ENCODE assay signal across 27 mouse cellular contexts in genomic region chr7:45231192-45231591, GRCm38 (mm10). TPM values are rescaled to one million over a fixed set of nuclear protein-coding genes. Genes with fewer than 3 reads are reported as not detected.
A peak's percentile ranks its signal among the peaks of the same experiment; 100 is the strongest.
DNase-seq lines count a peak whose midpoint lies in the region; ATAC-seq and TF ChIP-seq lines count a peak whose summit lies in the region.
"Had no signal": no experiment of that assay in that cellular context is flagged by ENCODE, and none has a peak within 500 bp of the region (broad histone marks: within the 10 kb centered on the region; RNA-seq: fewer than 3 reads in every experiment).

No protein-coding gene starts in this region.

- TF ChIP-seq CTCF in liver, postnatal 0 days (IDR thresholded peaks at IDR 0.05; ENCODE audit: low read depth), result no peak
- TF ChIP-seq CTCF in CH12.LX (conservative IDR thresholded peaks at IDR 0.05 in 1 of 2, IDR thresholded peaks at IDR 0.05 in 1 of 2; ENCODE audit: low read depth in 2 of 2, low read length in 2 of 2), result no peak

- H3K79me2 ChIP-seq in CH12.LX (replicated peaks; ENCODE audit: control insufficient read depth, extremely low read depth, insufficient read depth, poor library complexity, severe bottlenecking), result no peaks in the 10 kb centered on the region

- DNase-seq in heart, adult 11 months, result peak; percentile 84
- peak; percentile 11 for DNase-seq in liver, postnatal 0 days
- DNase-seq in CH12.LX (ENCODE audit: extremely low read depth), result no peak
- no peak for DNase-seq in urinary bladder, postnatal 10 days (ENCODE audit: low spot score)
- no peak for DNase-seq in left cerebral cortex, postnatal 25 days (ENCODE audit: low spot score in 2 of 2)
- DNase-seq: adrenal gland, postnatal 10 days; adrenal gland, postnatal 36 days; cerebellum, adult 18-20 months; cerebellum, adult 9-10 months; gastrocnemius, adult 2 months; gastrocnemius, postnatal 14 days; heart, adult 18-20 months; heart, postnatal 36 days had no signal

- TF ChIP-seq POLR2A in CH12.LX (IDR thresholded peaks at IDR 0.05; ENCODE audit: low read depth, low read length), result no peak

- H3K27me3 ChIP-seq in heart, embryonic 11.5 days (ENCODE audit: control insufficient read depth, insufficient read depth, low read length), result no peaks in the 10 kb centered on the region
- H3K27me3 ChIP-seq in liver, postnatal 0 days (ENCODE audit: insufficient read depth, low read length), result no peaks in the 10 kb centered on the region
- H3K27me3 ChIP-seq in liver, embryonic 12.5 days (replicated peaks), result peaks cover 7% of the 10 kb centered on the region; the same call in 1 of the 2 replicates
- H3K27me3 ChIP-seq in CH12.LX (replicated peaks), result no peaks in the 10 kb centered on the region
- H3K27me3 ChIP-seq: embryonic facial prominence, embryonic 15.5 days had no signal

- dilution Hi-C loops in CH12.LX (cut with MboI; ENCODE audit: extremely low pct_ligation_motif_present, extremely low pct_unique_long_range_greater_than_20kb, low sequenced_read_pairs), result no loop called here

- in situ Hi-C loops in CH12.LX (cut with MboI; ENCODE audit: low pct_ligation_motif_present, low pct_unique_long_range_greater_than_20kb, low sequenced_read_pairs), result no loop called here

- H3K36me3 ChIP-seq in heart, embryonic 11.5 days (ENCODE audit: control insufficient read depth, insufficient read depth, low read length), result peaks cover 49% of the 10 kb centered on the region
- H3K36me3 ChIP-seq in liver, postnatal 0 days (replicated peaks; ENCODE audit: insufficient read depth, low read length), result peaks cover 11% of the 10 kb centered on the region
- H3K36me3 ChIP-seq in liver, embryonic 12.5 days, result peaks cover 27% of the 10 kb centered on the region
- peaks cover 32 to 60% of the 10 kb centered on the region in 2 experiments for H3K36me3 ChIP-seq in CH12.LX (replicated peaks in 1 of 2; ENCODE audit: control insufficient read depth in 1 of 2, insufficient read depth in 1 of 2, low read length in 1 of 2)
- H3K36me3 ChIP-seq: hindbrain, embryonic 15.5 days had no signal

- no peak overlapping the region for H3K9ac ChIP-seq in heart, embryonic 11.5 days (ENCODE audit: low read depth, low read length)
- no peak overlapping the region for H3K9ac ChIP-seq in liver, postnatal 0 days (replicated peaks)
- H3K9ac ChIP-seq in liver, embryonic 12.5 days, result no peak overlapping the region
- no peak overlapping the region for H3K9ac ChIP-seq in CH12.LX (ENCODE audit: insufficient read depth, low read depth)
- H3K9ac ChIP-seq: embryonic facial prominence, embryonic 12.5 days; embryonic facial prominence, embryonic 15.5 days; forebrain, embryonic 13.5 days; hindbrain, embryonic 12.5 days; hindbrain, embryonic 15.5 days had no signal

- H3K27ac ChIP-seq in heart, embryonic 11.5 days (ENCODE audit: low read depth, low read length), result no peak overlapping the region
- no peak overlapping the region for H3K27ac ChIP-seq in liver, postnatal 0 days (ENCODE audit: low read depth)
- H3K27ac ChIP-seq in liver, embryonic 12.5 days, result no peak overlapping the region
- no peak overlapping the region for H3K27ac ChIP-seq in CH12.LX (ENCODE audit: insufficient read depth, low read depth)
- H3K27ac ChIP-seq: embryonic facial prominence, embryonic 12.5 days; embryonic facial prominence, embryonic 15.5 days; forebrain, embryonic 13.5 days; gastrocnemius, adult 2 months; hindbrain, embryonic 12.5 days; hindbrain, embryonic 15.5 days had no signal

- TF ChIP-seq EP300 in liver, postnatal 0 days (IDR thresholded peaks at IDR 0.05; ENCODE audit: low read depth), result no peak
- TF ChIP-seq EP300 in CH12.LX (IDR thresholded peaks at IDR 0.05; ENCODE audit: low read length), result no peak

- peaks cover 34% of the 10 kb centered on the region for H3K4me1 ChIP-seq in heart, embryonic 11.5 days (ENCODE audit: control insufficient read depth, insufficient read depth, low read length)
- H3K4me1 ChIP-seq in liver, postnatal 0 days (ENCODE audit: insufficient read depth), result peaks cover 18% of the 10 kb centered on the region
- peaks cover 36% of the 10 kb centered on the region for H3K4me1 ChIP-seq in liver, embryonic 12.5 days
- peaks cover 21 to 65% of the 10 kb centered on the region in 2 experiments for H3K4me1 ChIP-seq in CH12.LX (ENCODE audit: control insufficient read depth in 1 of 2, insufficient read depth in 2 of 2)

- H3K4me3 ChIP-seq in heart, embryonic 11.5 days (ENCODE audit: low read depth, low read length), result no peak overlapping the region
- H3K4me3 ChIP-seq in liver, postnatal 0 days (ENCODE audit: low read depth, low read length), result no peak overlapping the region
- no peak overlapping the region for H3K4me3 ChIP-seq in liver, embryonic 12.5 days
- H3K4me3 ChIP-seq in CH12.LX (replicated peaks in 1 of 3; ENCODE audit: low read depth in 2 of 3, low read length in 2 of 3, poor library complexity in 1 of 3), result no peak overlapping the region
- H3K4me3 ChIP-seq: embryonic facial prominence, embryonic 12.5 days; embryonic facial prominence, embryonic 15.5 days; forebrain, embryonic 13.5 days; gastrocnemius, adult 2 months; hindbrain, embryonic 12.5 days; hindbrain, embryonic 15.5 days had no signal

- no peak for ATAC-seq in heart, embryonic 11.5 days (replicated peaks; ENCODE audit: insufficient number of reproducible peaks, low FRiP score, low TSS enrichment)
- ATAC-seq in liver, postnatal 0 days, result no peak
- no peak for ATAC-seq in liver, embryonic 12.5 days
- ATAC-seq: CD4-positive, CD25-positive, alpha-beta regulatory T cell, adult 4 months; forebrain, embryonic 13.5 days; forebrain, embryonic 16.5 days; intestine, postnatal 0 days had no signal

- H3K9me3 ChIP-seq in heart, embryonic 11.5 days (replicated peaks; ENCODE audit: control insufficient read depth, low read length), result no peaks in the 10 kb centered on the region
- H3K9me3 ChIP-seq in liver, postnatal 0 days (ENCODE audit: low read length), result no peaks in the 10 kb centered on the region
- no peaks in the 10 kb centered on the region for H3K9me3 ChIP-seq in liver, embryonic 12.5 days (replicated peaks)
- H3K9me3 ChIP-seq in CH12.LX (replicated peaks; ENCODE audit: low read length), result peaks cover 2% of the 10 kb centered on the region
- H3K9me3 ChIP-seq: embryonic facial prominence, embryonic 12.5 days; embryonic facial prominence, embryonic 15.5 days; forebrain, embryonic 13.5 days; hindbrain, embryonic 12.5 days; hindbrain, embryonic 15.5 days had no signal

- H3K4me2 ChIP-seq in heart, embryonic 11.5 days, result no peak overlapping the region
- H3K4me2 ChIP-seq in liver, postnatal 0 days (ENCODE audit: low read depth, low read length), result no peak overlapping the region
- no peak overlapping the region for H3K4me2 ChIP-seq in liver, embryonic 12.5 days
- no peak overlapping the region for H3K4me2 ChIP-seq in CH12.LX (ENCODE audit: insufficient read depth, low read depth, poor library complexity, severe bottlenecking)
- H3K4me2 ChIP-seq: embryonic facial prominence, embryonic 12.5 days; embryonic facial prominence, embryonic 15.5 days; forebrain, embryonic 13.5 days; hindbrain, embryonic 12.5 days; hindbrain, embryonic 15.5 days had no signal

- intact Hi-C loops in left cerebral cortex, postnatal 25 days (cut with DNase I), result no loop called here

- 86% methylated on average over 12 of the region's 12 CpGs for WGBS in heart, embryonic 11.5 days (ENCODE audit: insufficient replicate concordance)
- WGBS in liver, postnatal 0 days (ENCODE audit: insufficient replicate concordance), result 70% methylated on average over 12 of the region's 12 CpGs
- 71% methylated on average over 12 of the region's 12 CpGs for WGBS in liver, embryonic 12.5 days (ENCODE audit: insufficient replicate concordance)

- no peak for TF ChIP-seq RAD21 in CH12.LX (IDR thresholded peaks at IDR 0.05; ENCODE audit: low read depth, low read length)

RNA-seq across cellular contexts. Expression of gene Cd37, which starts 7.7 kb away (rescaled TPM):
- 2.1 and 2.2 TPM in 2 replicates for polyA plus RNA-seq in heart, embryonic 11.5 days (2014; fragmentation: Nextera tagmentation; extraction: Ambion mirVana)
- 29.8 and 31.8 TPM in 2 replicates for polyA plus RNA-seq in liver, postnatal 0 days (2015; fragmentation: Nextera tagmentation; extraction: Ambion mirVana)
- 14.0 and 14.6 TPM in 2 replicates for polyA plus RNA-seq in liver, embryonic 12.5 days (2016; fragmentation: Nextera tagmentation; extraction: Ambion mirVana)
- 71.3 and 91.1 TPM in 2 replicates for total RNA-seq in CH12.LX (2012; rRNA removed)
- total RNA-seq in CH12.LX (2014; rRNA removed), result 69.3 and 73.8 TPM in 2 replicates
- 397 and 437 TPM in 2 replicates for polyA plus RNA-seq in CH12.LX (2012; ENCODE audit: insufficient read length, low read depth)
- 1 to 10 TPM; 2.5 to 4.4 TPM for total RNA-seq in left cerebral cortex, postnatal 25 days (2021)

RNA-seq across cellular contexts. Expression of gene Slc6a16, which starts 9.7 kb away (rescaled TPM):
- polyA plus RNA-seq in heart, embryonic 11.5 days (2014; fragmentation: Nextera tagmentation; extraction: Ambion mirVana), result 0.32 and 0.47 TPM in 2 replicates
- polyA plus RNA-seq in liver, postnatal 0 days (2015; fragmentation: Nextera tagmentation; extraction: Ambion mirVana), result 0.46 and 0.49 TPM in 2 replicates
- polyA plus RNA-seq in liver, embryonic 12.5 days (2016; fragmentation: Nextera tagmentation; extraction: Ambion mirVana), result not detected in 2 replicates
- total RNA-seq in CH12.LX (2012; rRNA removed), result 0.08 TPM in 1 of 2 replicates, not detected in the other
- 0.13 TPM in 1 of 2 replicates, not detected in the other for total RNA-seq in CH12.LX (2014; rRNA removed)
- 0.37 and 0.49 TPM in 2 replicates for polyA plus RNA-seq in CH12.LX (2012; ENCODE audit: insufficient read length, low read depth)
- 1 to 10 TPM; 1.6 to 1.9 TPM for total RNA-seq in left cerebral cortex, postnatal 25 days (2021)
- total RNA-seq: adrenal gland, adult 18-20 months; adrenal gland, postnatal 36 days; gastrocnemius, adult 2 months; gastrocnemius, postnatal 14 days; gastrocnemius, postnatal 4 days; heart, adult 18-20 months; heart, postnatal 36 days had no signal
- polyA plus RNA-seq: C2C12; CD4-positive, CD25-positive, alpha-beta regulatory T cell, adult 4 months; heart, postnatal 0 days; intestine, postnatal 0 days had no signal

RNA-seq across cellular contexts. Expression of gene Tead2, which starts 15.6 kb away (rescaled TPM):
- polyA plus RNA-seq in heart, embryonic 11.5 days (2014; fragmentation: Nextera tagmentation; extraction: Ambion mirVana), result 129 and 131 TPM in 2 replicates
- 15.5 and 20.2 TPM in 2 replicates for polyA plus RNA-seq in liver, postnatal 0 days (2015; fragmentation: Nextera tagmentation; extraction: Ambion mirVana)
- polyA plus RNA-seq in liver, embryonic 12.5 days (2016; fragmentation: Nextera tagmentation; extraction: Ambion mirVana), result 23.6 and 28.2 TPM in 2 replicates
- 0.38 and 0.71 TPM in 2 replicates for total RNA-seq in CH12.LX (2012; rRNA removed)
- total RNA-seq in CH12.LX (2014; rRNA removed), result 0.31 and 0.84 TPM in 2 replicates
- polyA plus RNA-seq in CH12.LX (2012; ENCODE audit: insufficient read length, low read depth), result 2.5 and 3.0 TPM in 2 replicates
- total RNA-seq in left cerebral cortex, postnatal 25 days (2021), result 1 to 10 TPM; 2.8 to 5.5 TPM

RNA-seq across cellular contexts. Expression of gene Dkkl1, which starts 19.2 kb away (rescaled TPM):
- 1.9 and 2.4 TPM in 2 replicates for polyA plus RNA-seq in heart, embryonic 11.5 days (2014; fragmentation: Nextera tagmentation; extraction: Ambion mirVana)
- polyA plus RNA-seq in liver, postnatal 0 days (2015; fragmentation: Nextera tagmentation; extraction: Ambion mirVana), result 0.95 and 1.5 TPM in 2 replicates
- 1.9 and 3.0 TPM in 2 replicates for polyA plus RNA-seq in liver, embryonic 12.5 days (2016; fragmentation: Nextera tagmentation; extraction: Ambion mirVana)
- 1.3 and 1.6 TPM in 2 replicates for total RNA-seq in CH12.LX (2012; rRNA removed)
- 0.22 and 0.24 TPM in 2 replicates for total RNA-seq in CH12.LX (2014; rRNA removed)
- polyA plus RNA-seq in CH12.LX (2012; ENCODE audit: insufficient read length, low read depth), result 0.44 and 0.60 TPM in 2 replicates
- 10 to 100 TPM; 25.1 to 29.2 TPM for total RNA-seq in left cerebral cortex, postnatal 25 days (2021)
- total RNA-seq: adrenal gland, adult 18-20 months; adrenal gland, postnatal 36 days; gastrocnemius, adult 2 months; gastrocnemius, postnatal 14 days; gastrocnemius, postnatal 4 days; heart, adult 18-20 months; heart, postnatal 36 days had no signal
- polyA plus RNA-seq: heart, postnatal 0 days had no signal

RNA-seq across cellular contexts. Expression of gene Ccdc155, which starts 26.5 kb away (rescaled TPM):
- polyA plus RNA-seq in heart, embryonic 11.5 days (2014; fragmentation: Nextera tagmentation; extraction: Ambion mirVana), result 0.39 and 0.70 TPM in 2 replicates
- polyA plus RNA-seq in liver, postnatal 0 days (2015; fragmentation: Nextera tagmentation; extraction: Ambion mirVana), result 0.06 TPM in 1 of 2 replicates, not detected in the other
- polyA plus RNA-seq in liver, embryonic 12.5 days (2016; fragmentation: Nextera tagmentation; extraction: Ambion mirVana), result 0.07 and 0.13 TPM in 2 replicates
- total RNA-seq in CH12.LX (2012; rRNA removed) (0.04 TPM in 1 of 2 replicates, not detected in the other), CH12.LX (2014; rRNA removed) (not detected in 2 replicates)
- not detected in 2 replicates for polyA plus RNA-seq in CH12.LX (2012; ENCODE audit: insufficient read length, low read depth)
- total RNA-seq in left cerebral cortex, postnatal 25 days (2021), result 1 to 10 TPM; 5.2 to 5.3 TPM
- total RNA-seq: adrenal gland, postnatal 36 days; gastrocnemius, adult 2 months; heart, postnatal 36 days had no signal
- polyA plus RNA-seq: C2C12; CD4-positive, CD25-positive, alpha-beta regulatory T cell, adult 4 months; intestine, postnatal 0 days had no signal

Comparison
In these comparisons a context has a peak if more than half of its experiments do, and no peak if none do; other contexts are left out.
1. DNase-seq: peak in heart, adult 11 months (single experiment) and liver, postnatal 0 days (single experiment); none in CH12.LX (single experiment), urinary bladder, postnatal 10 days (single experiment) and left cerebral cortex, postnatal 25 days (0 of 2).
2. RNA of gene Cd37, which starts 7.7 kb away (polyA plus RNA-seq): 397 to 437 TPM in CH12.LX; 29.8 to 31.8 TPM in liver, postnatal 0 days, 14.0 to 14.6 TPM in liver, embryonic 12.5 days and 2.1 to 2.2 TPM in heart, embryonic 11.5 days; every median in the first group is over 10 times any median in the second.